Mouse (Mus musculus) CD8-positive naive resting alpha-beta T cell, adult 2 months (primary cell): ENCODE data around the gene Peg3.
"Not testable (repeated sequence)": the region's sequence is repeated elsewhere in the genome, so short reads cannot be mapped to it uniquely, and the experiment has no call there.

ENCODE experiments used
- DNase-seq, 2 experiments: peaks; one replicate each; pipeline ENCODE4 v3.0.0; 2022; ENCODE audit warnings: low read depth in 2 of 2, low spot score in 2 of 2

The Peg3 gene

GRCm38 (mm10) chr7:6730241-6730640 lies at the start of gene Peg3, which contains the start of gene Usp29:
Gene Peg3, minus strand, starts transcription at chr7:6730431.
Gene Usp29, plus strand, starts transcription at chr7:6730578.
- no peak for DNase-seq

- no peak for DNase-seq
Observed at GRCm38 (mm10) chr7:6779172-6779571, 48.9 kb upstream of the Peg3 start.

- DNase-seq = no peak
Observed at GRCm38 (mm10) chr7:6777689-6778088, 47.5 kb upstream of the Peg3 start.

DNA sequence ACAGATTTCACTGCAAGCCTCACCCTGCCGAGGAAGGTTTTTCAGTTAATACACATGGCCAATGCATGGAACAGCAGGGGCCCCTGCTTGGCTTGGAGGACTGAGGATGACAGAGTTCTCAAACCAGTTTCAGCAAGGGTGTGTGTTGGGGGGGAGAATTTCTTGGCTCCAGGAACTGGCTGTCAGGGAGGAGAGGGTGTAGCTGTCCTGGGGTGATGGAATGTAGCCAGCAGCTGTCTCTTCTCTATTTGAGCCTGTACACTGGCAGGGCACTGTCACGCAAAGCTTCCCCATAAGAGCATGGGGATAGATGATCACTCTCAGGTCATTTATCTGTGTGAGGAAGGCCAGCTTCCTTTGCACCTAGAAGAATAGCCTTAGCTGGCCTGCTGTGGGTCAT lies 46.9 kb upstream of the Peg3 start:
- no peak for DNase-seq

GRCm38 (mm10) chr7:6776314-6777059 lies 46.3 kb upstream of the Peg3 start:
- no peak for DNase-seq

DNA sequence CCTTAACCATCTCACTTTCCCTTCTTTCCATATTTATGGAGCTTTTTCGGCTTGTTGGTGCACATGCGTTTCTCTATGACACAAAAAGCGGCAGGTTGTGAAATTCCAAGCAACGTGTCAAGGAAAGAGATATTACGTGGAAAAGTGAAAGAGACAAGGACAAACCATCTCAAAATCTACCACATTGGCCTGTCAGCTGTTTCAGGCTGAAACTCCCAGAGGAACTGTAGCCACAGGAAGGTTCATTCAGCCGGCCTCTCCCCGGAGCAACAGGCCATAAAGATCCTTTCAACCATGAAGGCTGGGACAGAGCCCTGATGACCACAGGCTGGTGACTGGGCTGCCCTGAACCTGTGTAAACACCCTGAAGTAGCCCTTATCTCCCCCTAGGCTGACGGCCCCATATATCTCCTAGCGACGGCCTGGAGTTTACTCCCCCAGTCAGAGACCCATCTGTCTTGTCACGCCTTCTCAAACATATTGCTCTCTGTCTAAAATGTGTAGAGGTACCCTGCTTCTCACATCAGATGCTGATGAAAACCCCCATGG lies 43.7 kb upstream of the Peg3 start:
- not testable (repeated sequence) for DNase-seq

DNA sequence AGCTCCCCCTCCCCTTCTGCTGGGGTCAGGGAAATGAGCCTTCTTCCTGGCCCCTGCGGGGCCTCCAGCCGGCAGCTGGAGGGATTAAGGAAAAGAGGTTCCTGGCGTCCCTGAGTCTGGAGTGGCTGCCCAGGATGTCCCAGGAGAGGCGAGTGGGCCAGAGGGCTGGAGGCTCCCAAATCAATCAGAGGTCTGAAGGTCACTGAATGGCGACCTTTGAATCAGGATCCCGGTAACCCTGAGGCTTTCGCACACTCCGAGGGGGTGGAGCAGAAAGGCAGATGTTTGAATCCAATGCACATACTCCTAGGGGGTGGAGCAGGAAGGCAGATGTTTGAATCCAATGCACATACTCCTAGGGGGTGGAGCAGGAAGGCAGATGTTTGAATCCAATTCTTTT lies 40.1 kb upstream of the Peg3 start:
- no peak for DNase-seq

GRCm38 (mm10) chr7:6765240-6765639 lies 35.0 kb upstream of the Peg3 start:
- no peak for DNase-seq

GRCm38 (mm10) chr7:6760170-6760569 lies 29.9 kb upstream of the Peg3 start:
- DNase-seq = no peak

DNA sequence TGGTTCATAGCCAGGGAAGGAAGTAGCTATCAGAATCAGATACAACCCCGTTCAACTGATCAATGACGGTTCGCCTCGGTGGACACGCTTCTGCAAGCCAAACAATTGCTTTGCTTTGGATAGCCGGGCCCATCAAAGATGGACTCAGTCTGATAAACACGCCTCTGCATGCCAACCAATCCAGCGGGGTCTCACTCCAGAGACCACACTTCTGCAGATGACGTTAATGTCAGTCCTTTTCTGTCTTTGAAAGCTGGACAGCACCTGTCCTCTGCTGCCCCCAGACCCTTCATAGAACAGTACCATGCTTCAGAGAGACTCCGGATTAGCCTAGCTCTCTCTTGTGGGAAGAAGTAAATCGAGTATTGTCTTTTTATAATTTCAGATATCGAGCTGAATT lies 29.5 kb upstream of the Peg3 start:
- no peak for DNase-seq

- DNase-seq = no peak
Observed at GRCm38 (mm10) chr7:6756777-6757291, 26.6 kb upstream of the Peg3 start.

DNA sequence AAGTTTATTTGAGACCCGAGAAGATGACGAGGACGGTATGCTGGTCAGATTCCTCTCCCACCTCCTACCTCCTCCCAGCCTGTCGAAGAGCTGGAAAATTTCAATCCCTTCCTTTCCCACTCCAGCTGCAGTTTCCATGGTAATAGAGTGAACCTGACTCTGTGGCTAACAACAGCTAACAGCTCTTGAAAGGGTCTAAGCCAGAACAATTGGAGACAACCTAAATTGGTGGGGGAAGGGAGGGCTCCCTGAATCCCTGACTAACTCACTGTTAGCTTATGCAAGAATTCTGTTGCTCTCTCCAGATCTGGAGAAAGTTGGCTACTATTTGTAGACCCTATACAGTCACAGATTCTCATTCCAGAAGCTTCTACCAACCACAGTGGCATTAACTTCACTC lies 23.2 kb upstream of the Peg3 start:
- DNase-seq = no peak

- no peak for DNase-seq
Observed at GRCm38 (mm10) chr7:6749196-6749595, 19.0 kb upstream of the Peg3 start.

DNA sequence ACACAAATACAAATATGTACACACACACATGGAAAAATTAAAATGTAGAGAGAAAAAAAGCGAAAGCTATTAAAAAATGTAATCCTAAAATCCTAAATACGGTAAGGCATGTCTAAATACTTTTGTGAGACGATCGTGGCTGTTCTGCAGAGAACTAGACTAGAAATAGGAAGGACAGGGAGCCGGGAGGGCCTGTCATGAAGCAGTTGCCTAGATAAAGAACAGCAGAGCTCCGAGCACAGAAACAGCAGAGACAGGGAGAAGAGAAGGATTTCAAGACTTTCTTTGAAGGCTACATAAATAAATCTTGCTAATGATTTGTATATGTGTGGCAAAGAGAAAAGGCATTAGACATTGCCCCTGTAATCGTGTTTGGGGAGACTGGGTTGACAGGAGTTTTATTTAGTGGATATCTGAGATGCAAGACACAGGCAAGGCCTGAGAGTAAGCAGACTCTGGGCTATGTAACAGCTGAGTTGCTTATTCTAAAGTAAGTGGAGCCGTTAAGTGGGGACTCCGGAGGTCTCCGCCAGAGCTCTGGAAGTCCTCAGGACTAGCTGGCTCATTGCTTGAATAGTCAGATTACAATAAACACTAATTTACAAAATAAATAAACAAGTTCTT lies 14.2 kb upstream of the Peg3 start:
- no peak for DNase-seq

- DNase-seq = no peak
Observed at GRCm38 (mm10) chr7:6736060-6736459, 5.8 kb upstream of the Peg3 start.

DNA sequence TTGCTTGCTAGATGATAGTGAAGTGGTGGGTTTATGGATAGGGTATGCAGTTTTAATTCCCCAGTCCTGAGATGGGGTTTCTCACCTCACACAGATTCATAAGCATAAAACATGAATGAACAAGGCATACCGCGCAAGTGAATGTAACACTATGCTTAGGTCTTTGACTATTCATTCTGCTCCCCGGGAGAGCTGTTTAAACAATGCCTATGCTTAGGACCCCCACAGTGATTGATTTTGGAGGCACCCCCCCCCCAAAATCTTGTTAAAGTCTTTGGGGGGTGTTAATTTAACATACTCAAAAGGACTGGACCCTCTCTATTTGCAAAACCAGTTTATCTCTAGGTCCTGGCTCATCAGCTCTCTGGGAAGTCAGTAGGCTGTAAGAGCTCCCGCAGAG lies 1.7 kb upstream of the Peg3 start:
- no peak for DNase-seq

GRCm38 (mm10) chr7:6731373-6731772 lies 1.1 kb upstream of the Peg3 start:
- DNase-seq = no peak

- no peak for DNase-seq
Observed at GRCm38 (mm10) chr7:6730801-6731200, 570 bp upstream of the Peg3 start.

DNA sequence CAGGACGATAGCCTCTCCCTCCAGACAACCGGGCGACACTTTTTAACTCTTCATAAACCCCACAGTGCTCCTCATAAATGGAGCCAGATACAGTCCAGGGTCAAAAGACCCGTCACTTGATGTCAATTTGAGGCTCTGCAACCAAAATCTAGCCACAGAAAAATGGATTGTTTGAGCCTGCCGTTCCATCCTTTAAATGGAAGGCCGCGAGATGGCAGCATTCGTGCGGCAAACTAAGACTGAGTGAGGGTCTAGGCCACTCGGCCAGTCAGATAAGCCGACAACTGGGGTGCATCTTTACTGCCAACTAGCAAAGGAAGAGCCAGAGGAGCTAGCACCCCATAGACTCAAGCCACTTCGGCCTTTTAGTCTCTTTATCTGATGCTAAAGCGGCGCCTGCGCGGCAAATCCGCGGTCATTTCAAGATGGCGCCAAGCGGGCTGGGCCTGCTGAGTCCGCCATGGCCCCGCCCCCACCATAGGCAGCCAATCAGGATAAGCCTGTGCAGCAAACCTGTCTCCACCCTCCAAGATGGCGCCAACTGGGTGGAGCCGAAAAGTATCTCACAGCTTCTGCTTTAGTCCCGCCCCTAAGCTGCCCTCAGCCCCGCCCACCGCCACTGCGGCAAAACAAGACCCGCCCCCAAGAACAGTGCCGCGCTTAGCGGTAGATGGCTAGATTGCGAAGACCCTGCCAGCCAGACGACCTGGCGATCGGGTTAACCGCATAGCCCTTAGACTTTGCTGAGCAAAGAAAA lies 992 bp downstream of the Peg3 start:
- DNase-seq = no peak

DNA sequence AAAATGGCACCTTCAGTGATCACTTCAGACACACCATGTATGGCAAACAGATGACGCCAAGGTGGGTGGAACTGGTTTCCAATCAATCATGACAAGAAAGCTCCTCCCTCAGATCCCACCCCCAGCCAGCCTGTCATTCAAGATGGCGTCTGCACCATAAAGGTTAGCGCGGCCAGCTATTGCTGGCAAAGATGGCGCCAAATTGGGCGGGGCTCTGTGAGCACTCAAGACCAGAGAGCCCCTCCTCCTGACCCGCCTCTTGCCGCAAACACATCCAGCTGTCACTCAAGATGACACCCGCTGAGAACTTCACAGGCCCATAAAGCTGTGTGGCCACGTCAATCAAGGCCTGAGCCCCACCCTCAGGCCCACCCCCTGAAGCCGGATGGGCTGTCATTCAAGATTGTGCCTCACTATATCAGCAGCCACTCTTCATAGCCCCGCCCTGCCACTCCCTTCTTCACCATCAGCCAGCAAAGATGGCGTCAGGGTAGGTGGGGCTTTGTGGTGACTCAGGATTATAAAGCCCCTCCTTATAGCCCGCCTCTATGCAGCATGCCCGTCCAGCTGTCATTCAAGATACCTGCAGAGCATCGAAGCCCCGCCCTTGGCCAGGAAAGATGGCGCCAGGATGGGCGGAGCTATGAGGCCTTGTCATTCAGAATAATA lies 1.8 kb downstream of the Peg3 start:
- DNase-seq = no peak
